Mouse (Mus musculus) limb, embryonic 14.5 days (tissue): Measurements from ENCODE around the gene Ciz1. TPM values are rescaled to one million over a fixed set of nuclear protein-coding genes. Genes with fewer than 3 reads are reported as not detected.

ENCODE experiments used
- ATAC-seq: fragments of 200-750 bp; cut with Nextera tagmentation; 2 replicates; pipeline ENCODE4 v1.8.0; 2017; ENCODE audit warnings: low read depth, moderate number of reproducible peaks, moderate TSS enrichment; ENCODE audit not compliant: low FRiP score
- DNase-seq: peaks from one replicate; pipeline ENCODE4 v3.0.0-alpha.2; 2015; ENCODE audit warnings: low spot score
- H3K27ac ChIP-seq: fragments of 300-500 bp; sonication (generic); replicated peaks from 2 replicates; pipeline ENCODE4 v1.5.1; 2014; ENCODE audit warnings: low read depth, mild to moderate bottlenecking, low read length, moderate library complexity, mixed read lengths
- H3K27me3 ChIP-seq: fragments of 300-500 bp; sonication (generic); 2 replicates; pipeline ENCODE4 v1.6.1; 2014; ENCODE audit warnings: low read length, mixed read lengths; ENCODE audit not compliant: control insufficient read depth, insufficient read depth
- H3K36me3 ChIP-seq: fragments of 300-500 bp; sonication (generic); 2 replicates; pipeline ENCODE4 v1.6.1; 2014; ENCODE audit warnings: mild to moderate bottlenecking, low read length, moderate library complexity, mixed read lengths; ENCODE audit not compliant: control insufficient read depth, insufficient read depth
- H3K4me1 ChIP-seq: fragments of 300-500 bp; sonication (generic); 2 replicates; pipeline ENCODE4 v1.6.1; 2014; ENCODE audit warnings: antibody characterized with exemption, low read length, mixed read lengths; ENCODE audit not compliant: control insufficient read depth, insufficient read depth
- H3K4me2 ChIP-seq: fragments of 300-500 bp; sonication (generic); replicated peaks from 2 replicates; pipeline ENCODE4 v1.6.1; 2014; ENCODE audit warnings: low read depth, mild to moderate bottlenecking, low read length, moderate library complexity; ENCODE audit not compliant: severe bottlenecking
- H3K4me3 ChIP-seq: fragments of 300-500 bp; sonication (generic); replicated peaks from 2 replicates; pipeline ENCODE4 v1.5.1; 2014; ENCODE audit warnings: low read length
- H3K9ac ChIP-seq: fragments of 300-500 bp; sonication (generic); 2 replicates; pipeline ENCODE4 v1.6.1; 2014; ENCODE audit warnings: mild to moderate bottlenecking, low read depth, low read length, moderate library complexity; ENCODE audit not compliant: severe bottlenecking
- H3K9me3 ChIP-seq: fragments of 300-500 bp; sonication (generic); 2 replicates; pipeline ENCODE4 v1.6.1; 2016; ENCODE audit warnings: low read length; ENCODE audit not compliant: control insufficient read depth
- POLR2A ChIP-seq: fragments of 200-500 bp; IDR thresholded peaks from 2 replicates; pipeline ENCODE4 v1.8.0; 2012; ENCODE audit warnings: inconsistent platforms, mild to moderate bottlenecking, moderate library complexity, borderline replicate concordance; ENCODE audit not compliant: insufficient read depth, insufficient read length; ENCODE audit errors: extremely low read depth
- WGBS: fragments of 180-500 bp; shearing (Covaris S2); extraction: QIAGEN DNeasy Blood & Tissue Kit; methylation state at CpG from one replicate; pipeline ENCODE4 v1.1.7; 2014; 5-methylcytosine and 5-hydroxymethylcytosine counted together
- polyA plus RNA-seq, 2 experiments: library from polyadenylated mRNA; depleted of rRNA in 1 of 2; stranded (reverse) in 1 of 2; unstranded in 1 of 2; fragments of >200 nt; fragmentation: Nextera tagmentation in 1 of 2; extraction: Ambion mirVana in 1 of 2; gene quantifications; 2 replicates each; pipeline versions ENCODE4 v1.2.1 to v1.2.3; 2012 to 2014

Ciz1 gene
- polyA plus RNA-seq, 2 experiments, result 46.5 to 196 TPM

- Histone ChIP-seq H3K4me1 (peaks cover 16% of the 10 kb centered on the region; the same call in 1 of the 2 replicates), H3K9ac (no peak overlapping the region), H3K36me3 (peaks cover 23% of the 10 kb centered on the region), H3K9me3 (no peaks in the 10 kb centered on the region), H3K4me2 (no peak overlapping the region), H3K4me3 (no peak overlapping the region), H3K27me3 (no peaks in the 10 kb centered on the region), H3K27ac (no peak overlapping the region)
- ATAC-seq, result no peak
- DNase-seq, result no peak
- TF ChIP-seq POLR2A, result no peak
- WGBS, result 52% methylated on average over 13 of the region's 13 CpGs
Measured at GRCm38 (mm10) chr2:32350471-32351051, 1.6 kb upstream of the Ciz1 start.

DNA sequence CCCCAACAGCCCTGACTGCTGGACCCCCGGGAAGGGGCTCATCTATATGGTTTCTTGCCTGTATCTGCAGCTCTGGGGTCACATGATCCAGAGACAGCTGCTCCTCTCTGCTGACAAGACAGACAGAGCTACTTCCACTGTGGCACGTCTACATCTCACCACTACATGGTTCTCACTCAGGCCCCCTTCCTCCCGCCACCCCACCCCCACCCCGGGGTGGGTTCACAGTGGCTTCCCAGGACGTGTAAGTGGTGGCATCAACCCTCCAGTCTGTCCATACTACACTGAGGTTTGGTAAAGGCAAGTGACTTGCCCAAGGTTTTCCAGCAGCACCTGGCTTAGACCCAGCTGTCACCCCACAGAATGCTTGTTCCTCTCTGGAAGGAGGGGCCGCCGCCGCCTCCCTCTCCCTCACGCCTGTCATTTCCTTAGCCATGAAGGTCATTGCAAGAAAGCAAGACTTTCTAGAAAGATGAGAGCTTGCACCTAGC, 611 bp upstream of the Ciz1 start:
- peak overlapping the region; percentile 79 for H3K4me2 ChIP-seq
- peak overlapping the region; percentile 80 for H3K4me3 ChIP-seq
- WGBS, result 42% methylated on average over 9 of the region's 9 CpGs
- H3K9ac ChIP-seq, result peak overlapping the region; percentile 84
- H3K36me3 ChIP-seq, result peaks cover 22% of the 10 kb centered on the region
- H3K4me1 ChIP-seq, result peaks cover 16% of the 10 kb centered on the region; the same call in 1 of the 2 replicates
- H3K27me3 ChIP-seq, result no peaks in the 10 kb centered on the region
- TF ChIP-seq POLR2A, result no peak
- ATAC-seq (no peak), DNase-seq (no peak)
- H3K27ac ChIP-seq, result peak overlapping the region; percentile 67; the same call in 1 of the 2 replicates
- no peaks in the 10 kb centered on the region for H3K9me3 ChIP-seq

DNA sequence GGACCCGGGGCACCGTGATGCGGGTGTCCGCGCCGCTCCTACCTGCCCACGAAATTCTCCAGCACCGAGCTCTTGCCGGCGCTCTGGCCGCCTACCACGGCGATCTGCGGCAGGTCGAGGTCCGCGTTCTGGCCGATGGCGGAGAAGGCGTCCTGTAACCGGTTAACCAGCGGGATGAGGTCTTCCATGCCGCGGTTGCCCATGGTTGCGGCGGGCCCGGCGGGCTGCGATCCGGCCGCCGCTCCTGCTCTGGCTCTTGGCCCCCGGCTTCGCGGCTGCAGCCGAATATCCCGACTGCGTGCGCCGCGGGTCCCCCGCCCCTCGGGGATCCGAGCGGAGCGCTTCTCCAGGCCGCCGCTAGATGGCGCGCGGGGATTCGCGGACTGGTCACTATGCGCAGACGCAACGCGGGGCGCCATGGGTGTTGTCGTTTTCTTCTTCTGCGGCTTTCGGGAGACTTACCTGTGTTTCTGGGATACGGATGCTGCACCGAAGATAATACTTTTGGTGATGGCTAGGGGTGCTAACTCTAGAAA, 948 bp downstream of the Ciz1 start, which contains the start of gene Dnm1:
Dnm1 (minus strand) TSS at position 332 of the 536 bp plus-strand sequence.
- WGBS, result under 1% methylated on average over 46 of the region's 63 CpGs
- H3K4me2 ChIP-seq, result peak within 1 kb of the TSS; percentile 79
- peak; percentile 88 for ATAC-seq
- no peak for TF ChIP-seq POLR2A
- H3K4me3 ChIP-seq, result peak within 1 kb of the TSS; percentile 80
- peaks cover 16% of the 10 kb centered on the region for H3K36me3 ChIP-seq
- peak; percentile 90 for DNase-seq
- peaks cover 16% of the 10 kb centered on the region; the same call in 1 of the 2 replicates for H3K4me1 ChIP-seq
- H3K9me3 ChIP-seq, result no peaks in the 10 kb centered on the region
- peak within 1 kb of the TSS; percentile 91 for H3K27ac ChIP-seq
- peak within 1 kb of the TSS; percentile 84 for H3K9ac ChIP-seq
- no peaks in the 10 kb centered on the region for H3K27me3 ChIP-seq

DNA sequence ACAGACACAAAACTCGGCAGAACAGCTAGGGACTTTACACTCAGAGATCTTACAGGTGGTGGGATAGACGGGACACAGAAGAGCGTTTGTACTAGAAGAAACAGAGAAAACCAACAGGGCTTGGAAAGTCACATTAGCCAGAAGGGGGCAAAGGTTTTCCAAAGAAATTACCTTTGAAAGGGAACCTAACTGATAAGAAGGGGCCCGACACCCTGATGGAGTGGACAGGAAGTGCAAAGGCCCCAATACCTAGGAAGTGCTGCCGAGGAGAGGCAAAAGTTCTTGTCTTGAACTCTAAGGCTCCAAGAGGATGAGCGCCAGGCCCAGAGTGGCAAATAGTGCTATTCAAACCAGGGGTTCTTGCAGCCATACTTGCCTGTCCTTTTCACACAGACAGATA, 1.7 kb downstream of the Ciz1 start:
- Histone ChIP-seq H3K9ac (no peak overlapping the region), H3K4me1 (peaks cover 16% of the 10 kb centered on the region; the same call in 1 of the 2 replicates), H3K9me3 (no peaks in the 10 kb centered on the region), H3K4me2 (peak overlapping the region; percentile 79), H3K4me3 (no peak overlapping the region), H3K36me3 (peaks cover 9% of the 10 kb centered on the region), H3K27ac (no peak overlapping the region), H3K27me3 (no peaks in the 10 kb centered on the region)
- no peak for TF ChIP-seq POLR2A
- DNase-seq, result no peak
- 58% methylated on average over 6 of the region's 6 CpGs for WGBS
- ATAC-seq, result no peak

GRCm38 (mm10) chr2:32354336-32354895, 2.3 kb downstream of the Ciz1 start:
- 82% methylated on average over 3 of the region's 3 CpGs for WGBS
- H3K9me3 ChIP-seq, result no peaks in the 10 kb centered on the region
- no peak for DNase-seq
- H3K27me3 ChIP-seq, result no peaks in the 10 kb centered on the region
- peaks cover 3% of the 10 kb centered on the region for H3K36me3 ChIP-seq
- H3K9ac ChIP-seq, result no peak overlapping the region
- no peak for ATAC-seq
- peaks cover 16% of the 10 kb centered on the region; the same call in 1 of the 2 replicates for H3K4me1 ChIP-seq
- TF ChIP-seq POLR2A, result no peak
- no peak overlapping the region for H3K27ac ChIP-seq
- no peak overlapping the region for H3K4me3 ChIP-seq
- no peak overlapping the region for H3K4me2 ChIP-seq
